Mouse (Mus musculus) liver, postnatal 0 days (tissue): Measurements from ENCODE around the gene Gm3402. TPM values are rescaled to one million over a fixed set of nuclear protein-coding genes. Genes with fewer than 3 reads are reported as not detected.
"Not testable (repeated sequence)": the region's sequence is repeated elsewhere in the genome, so short reads cannot be mapped to it uniquely, and the experiment has no call there.

Source experiments
- ATAC-seq: fragments of 200-750 bp; cut with Nextera tagmentation; 2 replicates; pipeline ENCODE4 v1.8.0; 2017; ENCODE audit warnings: mild to moderate bottlenecking, moderate library complexity
- DNase-seq: peaks from one replicate; pipeline ENCODE4 v3.0.0-alpha.2; 2016
- H3K27ac ChIP-seq: fragments of 300-500 bp; sonication (generic); 2 replicates; pipeline ENCODE4 v1.5.1; 2014; ENCODE audit warnings: antibody characterized with exemption, moderate library complexity, mild to moderate bottlenecking, low read depth
- H3K27me3 ChIP-seq: fragments of 300-500 bp; sonication (generic); 2 replicates; pipeline ENCODE4 v1.6.1; 2014; ENCODE audit warnings: low read length, control low read depth, mixed read lengths; ENCODE audit not compliant: insufficient read depth
- H3K36me3 ChIP-seq: fragments of 300-500 bp; sonication (generic); replicated peaks from 2 replicates; pipeline ENCODE4 v1.6.1; 2014; ENCODE audit warnings: mild to moderate bottlenecking, control low read depth, low read length, moderate library complexity, mixed read lengths; ENCODE audit not compliant: insufficient read depth
- H3K4me1 ChIP-seq: fragments of 300-500 bp; sonication (generic); 2 replicates; pipeline ENCODE4 v1.6.1; 2014; ENCODE audit warnings: antibody characterized with exemption, mild to moderate bottlenecking, control low read depth; ENCODE audit not compliant: insufficient read depth
- H3K4me2 ChIP-seq: fragments of 300-500 bp; sonication (generic); 2 replicates; pipeline ENCODE4 v1.6.1; 2014; ENCODE audit warnings: low read depth, mild to moderate bottlenecking, low read length, moderate library complexity, mixed read lengths
- H3K4me3 ChIP-seq: fragments of 300-500 bp; sonication (generic); 2 replicates; pipeline ENCODE4 v1.5.1; 2014; ENCODE audit warnings: low read depth, low read length
- H3K9ac ChIP-seq: fragments of 300-500 bp; sonication (generic); replicated peaks from 2 replicates; pipeline ENCODE4 v1.6.1; 2014; ENCODE audit warnings: mild to moderate bottlenecking, moderate library complexity
- H3K9me3 ChIP-seq: fragments of 300-500 bp; sonication (generic); 2 replicates; pipeline ENCODE4 v1.6.1; 2016; ENCODE audit warnings: mild to moderate bottlenecking, control low read depth, low read length, mixed read lengths
- CTCF ChIP-seq: sonication (generic); IDR thresholded peaks from 2 replicates; pipeline ENCODE4 v1.5.1; 2016; ENCODE audit warnings: antibody characterized with exemption, low read depth
- EP300 ChIP-seq: IDR thresholded peaks from 2 replicates; pipeline ENCODE4 v1.6.1; 2016; ENCODE audit warnings: antibody characterized with exemption, low read depth, mild to moderate bottlenecking
- WGBS: fragments of 180-500 bp; shearing (Covaris S2); extraction: QIAGEN DNeasy Blood & Tissue Kit; methylation state at CpG from one replicate; pipeline ENCODE4 v1.1.7; 2014; ENCODE audit not compliant: insufficient replicate concordance; 5-methylcytosine and 5-hydroxymethylcytosine counted together
- polyA plus RNA-seq: library from polyadenylated mRNA; unstranded; fragments of >200 nt; fragmentation: Nextera tagmentation; extraction: Ambion mirVana; gene quantifications from 2 replicates; pipeline ENCODE4 v1.2.1, GENCODE M21; 2015

The Gm3402 gene
- polyA plus RNA-seq, 1 experiment from 2014 or later: not detected

DNA sequence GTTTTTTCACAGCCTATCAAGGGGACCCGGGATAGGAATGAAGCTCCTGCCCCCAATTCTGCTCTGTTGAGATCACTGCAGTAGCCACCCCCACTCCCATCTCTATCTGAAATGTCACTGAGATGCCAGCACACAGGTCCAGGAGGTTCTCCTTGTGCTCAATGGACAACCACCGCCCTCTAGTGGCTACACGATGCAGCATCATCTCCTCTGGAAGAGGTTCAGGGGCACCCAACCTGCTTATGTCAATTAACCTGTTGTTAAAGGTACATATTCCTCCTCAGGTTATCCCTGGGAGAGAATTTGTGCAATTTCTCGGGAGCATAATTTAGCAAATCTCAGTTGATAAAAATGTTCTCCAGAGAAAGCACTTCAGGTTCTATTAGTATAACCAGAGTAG, 25.0 kb upstream of the Gm3402 start:
- not testable (repeated sequence) for H3K4me3 ChIP-seq, H3K9ac ChIP-seq, ATAC-seq, H3K9me3 ChIP-seq, H3K36me3 ChIP-seq, H3K4me1 ChIP-seq, H3K27me3 ChIP-seq, DNase-seq, H3K27ac ChIP-seq, H3K4me2 ChIP-seq
- TF ChIP-seq CTCF: peak; percentile 36; the same call in 1 of the 2 replicates
- 3% methylated on average over 3 of the region's 4 CpGs for WGBS

DNA sequence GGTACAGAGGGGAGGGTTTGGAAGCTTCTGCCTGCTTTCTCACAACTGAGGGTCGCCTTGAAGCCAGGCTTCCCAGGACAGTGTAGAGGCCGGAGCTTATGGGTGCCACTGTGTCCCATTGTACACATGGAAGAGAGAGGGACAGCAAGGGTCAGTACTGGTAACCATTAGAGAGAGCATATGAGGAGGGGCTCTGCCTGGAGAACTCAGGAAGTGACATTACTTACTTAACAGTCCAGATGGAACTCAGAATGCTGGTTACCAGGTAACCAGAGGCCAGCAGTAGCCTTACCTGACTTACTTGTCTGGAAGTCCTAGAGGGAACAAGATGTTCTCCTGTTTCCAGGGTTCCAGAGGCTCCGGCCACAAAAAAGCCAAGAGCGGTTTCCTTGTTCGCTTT, 22.9 kb upstream of the Gm3402 start, which contains the start of gene Gm6370:
Gene Gm6370 (plus strand): TSS at position 301 of the 400 bp plus-strand sequence.
- H3K9me3 ChIP-seq, DNase-seq, H3K36me3 ChIP-seq, H3K27ac ChIP-seq, H3K4me1 ChIP-seq, ATAC-seq, H3K4me3 ChIP-seq, H3K4me2 ChIP-seq, H3K9ac ChIP-seq, H3K27me3 ChIP-seq: not testable (repeated sequence)
- WGBS: no CpG with 5 or more reads among the region's 5 CpGs

DNA sequence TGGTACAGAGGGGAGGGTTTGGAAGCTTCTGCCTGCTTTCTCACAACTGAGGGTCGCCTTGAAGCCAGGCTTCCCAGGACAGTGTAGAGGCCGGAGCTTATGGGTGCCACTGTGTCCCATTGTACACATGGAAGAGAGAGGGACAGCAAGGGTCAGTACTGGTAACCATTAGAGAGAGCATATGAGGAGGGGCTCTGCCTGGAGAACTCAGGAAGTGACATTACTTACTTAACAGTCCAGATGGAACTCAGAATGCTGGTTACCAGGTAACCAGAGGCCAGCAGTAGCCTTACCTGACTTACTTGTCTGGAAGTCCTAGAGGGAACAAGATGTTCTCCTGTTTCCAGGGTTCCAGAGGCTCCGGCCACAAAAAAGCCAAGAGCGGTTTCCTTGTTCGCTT, 11.8 kb upstream of the Gm3402 start, which contains the start of gene 4930449I24Rik:
Gene 4930449I24Rik (plus strand): TSS at position 301 of the 400 bp plus-strand sequence.
- not testable (repeated sequence) for H3K36me3 ChIP-seq, H3K4me3 ChIP-seq, H3K4me1 ChIP-seq, H3K9me3 ChIP-seq, ATAC-seq, H3K27me3 ChIP-seq, H3K4me2 ChIP-seq, H3K9ac ChIP-seq, H3K27ac ChIP-seq, DNase-seq
- no CpG with 5 or more reads among the region's 5 CpGs for WGBS

DNA sequence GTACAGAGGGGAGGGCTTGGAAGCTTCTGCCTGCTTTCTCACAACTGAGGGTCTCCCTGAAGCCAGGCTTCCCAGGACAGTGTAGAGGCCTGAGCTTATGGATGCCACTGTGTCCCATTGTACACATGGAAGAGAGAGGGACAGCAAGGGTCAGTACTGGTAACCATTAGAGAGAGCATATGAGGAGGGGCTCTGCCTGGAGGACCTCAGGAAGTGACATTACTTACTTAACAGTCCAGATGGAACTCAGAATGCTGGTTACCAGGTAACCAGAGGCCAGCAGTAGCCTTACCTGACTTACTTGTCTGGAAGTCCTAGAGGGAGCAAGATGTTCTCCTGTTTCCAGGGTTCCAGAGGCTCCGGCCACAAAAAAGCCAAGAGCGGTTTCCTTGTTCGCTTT, 11.6 kb downstream of the Gm3402 start, which contains the start of gene Gm3404:
Gene Gm3404 (plus strand): TSS at position 301 of the 400 bp plus-strand sequence.
- not testable (repeated sequence) for H3K4me2 ChIP-seq, ATAC-seq, H3K9me3 ChIP-seq, H3K36me3 ChIP-seq, H3K9ac ChIP-seq, H3K4me1 ChIP-seq, H3K4me3 ChIP-seq, DNase-seq, H3K27ac ChIP-seq, H3K27me3 ChIP-seq
- no CpG with 5 or more reads among the region's 3 CpGs for WGBS

DNA sequence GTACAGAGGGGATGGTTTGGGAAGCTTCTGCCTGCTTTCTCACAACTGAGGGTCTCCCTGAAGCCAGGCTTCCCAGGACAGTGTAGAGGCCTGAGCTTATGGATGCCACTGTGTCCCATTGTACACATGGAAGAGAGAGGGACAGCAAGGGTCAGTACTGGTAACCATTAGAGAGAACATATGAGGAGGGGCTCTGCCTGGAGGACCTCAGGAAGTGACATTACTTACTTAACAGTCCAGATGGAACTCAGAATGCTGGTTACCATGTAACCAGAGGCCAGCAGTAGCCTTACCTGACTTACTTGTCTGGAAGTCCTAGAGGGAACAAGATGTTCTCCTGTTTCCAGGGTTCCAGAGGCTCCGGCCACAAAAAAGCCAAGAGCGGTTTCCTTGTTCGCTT, 23.4 kb downstream of the Gm3402 start, which contains the start of gene Gm3409:
Gene Gm3409 (plus strand): TSS at position 301 of the 400 bp plus-strand sequence.
- not testable (repeated sequence) for H3K9ac ChIP-seq, H3K27me3 ChIP-seq, H3K4me2 ChIP-seq, ATAC-seq, H3K27ac ChIP-seq, H3K9me3 ChIP-seq, H3K36me3 ChIP-seq, H3K4me1 ChIP-seq, DNase-seq, H3K4me3 ChIP-seq
- WGBS: 18% methylated on average over 2 of the region's 3 CpGs

DNA sequence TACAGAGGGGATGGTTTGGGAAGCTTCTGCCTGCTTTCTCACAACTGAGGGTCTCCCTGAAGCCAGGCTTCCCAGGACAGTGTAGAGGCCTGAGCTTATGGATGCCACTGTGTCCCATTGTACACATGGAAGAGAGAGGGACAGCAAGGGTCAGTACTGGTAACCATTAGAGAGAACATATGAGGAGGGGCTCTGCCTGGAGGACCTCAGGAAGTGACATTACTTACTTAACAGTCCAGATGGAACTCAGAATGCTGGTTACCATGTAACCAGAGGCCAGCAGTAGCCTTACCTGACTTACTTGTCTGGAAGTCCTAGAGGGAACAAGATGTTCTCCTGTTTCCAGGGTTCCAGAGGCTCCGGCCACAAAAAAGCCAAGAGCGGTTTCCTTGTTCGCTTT, 41.9 kb downstream of the Gm3402 start, which contains the start of gene Gm3415:
Gene Gm3415 (plus strand): TSS at position 301 of the 400 bp plus-strand sequence.
- H3K4me2 ChIP-seq, DNase-seq, H3K9me3 ChIP-seq, H3K36me3 ChIP-seq, H3K4me3 ChIP-seq, ATAC-seq, H3K4me1 ChIP-seq, H3K27ac ChIP-seq, H3K27me3 ChIP-seq, H3K9ac ChIP-seq: not testable (repeated sequence)
- WGBS: no CpG with 5 or more reads among the region's 3 CpGs

DNA sequence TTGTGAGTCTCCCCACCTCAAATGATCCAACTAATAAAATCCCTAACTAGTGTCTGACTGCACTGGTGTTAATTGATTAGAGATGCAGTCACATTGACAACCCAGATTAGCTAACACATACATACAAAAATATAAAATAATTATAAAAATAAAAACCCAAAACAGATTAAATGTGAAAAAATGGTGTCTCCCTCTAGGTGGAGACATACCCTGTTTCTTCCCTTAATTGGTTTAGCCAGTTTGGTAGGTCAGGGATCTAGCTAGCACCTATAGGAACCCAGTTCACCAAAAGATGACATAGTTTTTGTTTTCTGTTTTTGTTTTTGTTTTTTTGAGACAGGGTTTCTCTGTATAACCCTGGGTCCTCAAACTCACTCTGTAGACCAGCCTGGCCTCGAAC, 50.3 kb downstream of the Gm3402 start:
- no peaks in the 10 kb centered on the region for H3K9me3 ChIP-seq
- no peak for DNase-seq
- ATAC-seq: no peak
- H3K9ac ChIP-seq: no peak overlapping the region
- H3K27ac ChIP-seq: no peak overlapping the region
- TF ChIP-seq EP300: no peak
- H3K27me3 ChIP-seq: no peaks in the 10 kb centered on the region
- H3K4me2 ChIP-seq: no peak overlapping the region
- no peak overlapping the region for H3K4me3 ChIP-seq
- 59% methylated on average over 1 of the region's 1 CpGs for WGBS
- no peaks in the 10 kb centered on the region for H3K36me3 ChIP-seq
- H3K4me1 ChIP-seq: no peaks in the 10 kb centered on the region

Other genes with a start within 250 kb of the Gm3402 start
- gene Wasf3, start 129.1 kb upstream of the Gm3402 start, polyA plus RNA-seq: not detected in 2 replicates
- gene Gm6408, start 32.2 kb upstream of the Gm3402 start, polyA plus RNA-seq: not detected in 2 replicates
- not detected in 2 replicates for gene Gm6370, start 22.8 kb upstream of the Gm3402 start, polyA plus RNA-seq
- not detected in 2 replicates for gene 4930449I24Rik, start 11.7 kb upstream of the Gm3402 start, polyA plus RNA-seq
- gene Gm3404, start 11.7 kb downstream of the Gm3402 start, polyA plus RNA-seq: not detected in 2 replicates
- not detected in 2 replicates for gene Gm3409, start 23.5 kb downstream of the Gm3402 start, polyA plus RNA-seq
- gene Gm3415, start 42.0 kb downstream of the Gm3402 start, polyA plus RNA-seq: not detected in 2 replicates
- gene Gpr12, start 71.1 kb downstream of the Gm3402 start, polyA plus RNA-seq: 0.26 and 0.41 TPM in 2 replicates